Mouse (Mus musculus) limb, embryonic 11.5 days (tissue): ENCODE results near the gene Lrp8. TPM values are rescaled to one million over a fixed set of nuclear protein-coding genes. Genes with fewer than 3 reads are reported as not detected.

Experiments
- ATAC-seq: fragments of 200-750 bp; cut with Nextera tagmentation; 2 replicates; pipeline ENCODE4 v1.8.0; 2017; ENCODE audit warnings: low read depth; ENCODE audit not compliant: insufficient number of reproducible peaks, low FRiP score, low TSS enrichment
- DNase-seq: peaks from one replicate; pipeline ENCODE4 v3.0.0-alpha.2; 2015; ENCODE audit warnings: low spot score
- H3K27ac ChIP-seq: fragments of 300-500 bp; sonication (generic); replicated peaks from 2 replicates; pipeline ENCODE4 v1.5.1; 2014; ENCODE audit warnings: low read depth, mild to moderate bottlenecking, low read length
- H3K27me3 ChIP-seq: fragments of 300-500 bp; sonication (generic); 2 replicates; pipeline ENCODE4 v1.6.1; 2014; ENCODE audit warnings: mild to moderate bottlenecking, low read length, mixed read lengths; ENCODE audit not compliant: control insufficient read depth, insufficient read depth
- H3K36me3 ChIP-seq: fragments of 300-500 bp; sonication (generic); 2 replicates; pipeline ENCODE4 v1.6.1; 2014; ENCODE audit warnings: mild to moderate bottlenecking, low read length, moderate library complexity, mixed read lengths; ENCODE audit not compliant: control insufficient read depth, insufficient read depth
- H3K4me1 ChIP-seq: fragments of 300-500 bp; sonication (generic); 2 replicates; pipeline ENCODE4 v1.6.1; 2014; ENCODE audit warnings: low read length, mixed read lengths; ENCODE audit not compliant: control insufficient read depth, insufficient read depth
- H3K4me2 ChIP-seq: fragments of 300-500 bp; sonication (generic); 2 replicates; pipeline ENCODE4 v1.6.1; 2014; ENCODE audit warnings: low read depth, mild to moderate bottlenecking, moderate library complexity; ENCODE audit not compliant: severe bottlenecking
- H3K4me3 ChIP-seq: fragments of 300-500 bp; sonication (generic); 2 replicates; pipeline ENCODE4 v1.5.1; 2014; ENCODE audit warnings: low read depth, low read length
- H3K9ac ChIP-seq: fragments of 300-500 bp; sonication (generic); 2 replicates; pipeline ENCODE4 v1.6.1; 2014; ENCODE audit warnings: mild to moderate bottlenecking, low read length
- H3K9me3 ChIP-seq: fragments of 300-500 bp; sonication (generic); 2 replicates; pipeline ENCODE4 v1.6.1; 2016; ENCODE audit warnings: low read length; ENCODE audit not compliant: control insufficient read depth
- WGBS: fragments of 180-500 bp; shearing (Covaris S2); extraction: QIAGEN DNeasy Blood & Tissue Kit; methylation state at CpG from one replicate; pipeline ENCODE4 v1.1.7; 2014; 5-methylcytosine and 5-hydroxymethylcytosine counted together
- polyA plus RNA-seq: library from polyadenylated mRNA; unstranded; fragments of >200 nt; fragmentation: Nextera tagmentation; extraction: Ambion mirVana; gene quantifications from 2 replicates; pipeline ENCODE4 v1.2.1, GENCODE M21; 2014

The Lrp8 gene
- polyA plus RNA-seq, 1 experiment from 2014 or later: 5.0 TPM

DNA sequence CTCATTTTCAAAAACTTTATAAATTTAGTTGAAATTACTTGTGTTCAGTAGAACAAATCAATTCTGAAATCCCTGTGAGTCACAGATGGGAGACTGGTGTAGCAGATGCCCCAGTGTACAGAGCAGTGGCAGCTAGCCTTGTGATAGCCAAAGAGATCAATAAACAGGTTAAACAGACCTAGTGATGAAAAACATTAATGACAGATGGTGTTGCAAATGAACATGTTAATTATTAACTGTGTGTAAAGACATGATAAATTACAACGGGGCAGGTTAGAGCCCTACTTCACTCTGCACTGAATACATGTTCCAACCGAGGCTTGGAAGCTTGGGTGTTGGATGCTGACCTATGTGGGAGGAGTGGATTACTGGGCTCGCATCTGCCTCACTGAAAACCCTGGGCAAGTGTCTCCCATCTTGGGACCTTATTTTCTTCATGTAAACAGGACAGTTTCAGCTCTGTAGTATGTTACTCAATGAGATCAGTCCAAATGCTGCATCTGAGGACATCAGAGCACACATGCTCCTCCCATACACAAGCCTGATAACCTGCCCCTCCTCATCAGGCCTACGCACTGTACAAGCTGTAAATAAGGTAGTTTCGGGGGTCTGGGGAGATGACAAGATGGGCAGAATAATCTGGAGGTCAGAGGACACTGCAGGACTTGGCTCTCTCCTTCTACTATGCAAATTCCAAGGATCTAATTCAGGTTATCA is 97.3 kb downstream of the Lrp8 start:
- no peak overlapping the region for H3K9ac ChIP-seq
- no peak overlapping the region for H3K4me3 ChIP-seq
- H3K4me2 ChIP-seq: no peak overlapping the region
- H3K27me3 ChIP-seq: no peaks in the 10 kb centered on the region
- no peaks in the 10 kb centered on the region for H3K9me3 ChIP-seq
- H3K4me1 ChIP-seq: no peaks in the 10 kb centered on the region
- no peak overlapping the region for H3K27ac ChIP-seq
- WGBS: 90% methylated on average over 5 of the region's 5 CpGs
- ATAC-seq: no peak
- DNase-seq: no peak
- H3K36me3 ChIP-seq: peaks cover 4% of the 10 kb centered on the region; the same call in 1 of the 2 replicates

- no peak overlapping the region for H3K9ac ChIP-seq
- H3K4me2 ChIP-seq: no peak overlapping the region
- no peak for DNase-seq
- H3K27me3 ChIP-seq: no peaks in the 10 kb centered on the region
- WGBS: 94% methylated on average over 3 of the region's 3 CpGs
- no peak overlapping the region for H3K4me3 ChIP-seq
- peaks cover 3% of the 10 kb centered on the region; the same call in 1 of the 2 replicates for H3K36me3 ChIP-seq
- no peaks in the 10 kb centered on the region for H3K4me1 ChIP-seq
- H3K27ac ChIP-seq: no peak overlapping the region
- H3K9me3 ChIP-seq: no peaks in the 10 kb centered on the region
- no peak for ATAC-seq
These were observed 98.1 kb downstream of the Lrp8 start for GRCm38 (mm10) chr4:107900206-107900605.

DNA sequence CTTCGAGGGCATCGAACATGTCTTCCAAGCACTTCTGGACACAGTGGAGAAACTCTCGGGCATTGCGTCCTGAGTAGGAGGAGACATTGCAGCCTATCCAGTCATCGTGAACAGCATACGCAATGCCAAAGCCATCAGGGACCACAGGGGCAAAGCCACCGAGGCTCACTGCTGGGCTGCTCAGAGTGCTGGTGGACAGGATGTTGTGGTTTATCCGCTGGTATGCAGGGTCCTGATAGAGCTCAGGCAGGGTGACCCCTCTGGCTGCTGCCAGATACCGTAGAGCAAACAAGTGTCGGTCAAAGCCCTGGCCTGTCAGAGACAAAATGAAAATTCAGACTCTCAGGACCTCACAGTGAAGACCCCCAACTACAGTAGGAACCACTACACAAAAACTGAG is 102.2 kb downstream of the Lrp8 start:
- Histone ChIP-seq H3K9ac (no peak overlapping the region), H3K36me3 (peaks cover 6% of the 10 kb centered on the region; the same call in 1 of the 2 replicates), H3K4me1 (no peaks in the 10 kb centered on the region), H3K27me3 (no peaks in the 10 kb centered on the region), H3K4me2 (no peak overlapping the region), H3K9me3 (no peaks in the 10 kb centered on the region), H3K4me3 (no peak overlapping the region), H3K27ac (no peak overlapping the region)
- DNase-seq: no peak
- no peak for ATAC-seq
- WGBS: 94% methylated on average over 10 of the region's 10 CpGs

GRCm38 (mm10) chr4:107906561-107906960 is 104.5 kb downstream of the Lrp8 start:
- no peak overlapping the region for H3K9ac ChIP-seq
- no peak overlapping the region for H3K4me2 ChIP-seq
- 88% methylated on average over 9 of the region's 9 CpGs for WGBS
- H3K27me3 ChIP-seq: no peaks in the 10 kb centered on the region
- H3K4me3 ChIP-seq: no peak overlapping the region
- ATAC-seq: no peak
- H3K4me1 ChIP-seq: no peaks in the 10 kb centered on the region
- H3K9me3 ChIP-seq: no peaks in the 10 kb centered on the region
- peaks cover 6% of the 10 kb centered on the region; the same call in 1 of the 2 replicates for H3K36me3 ChIP-seq
- DNase-seq: no peak
- H3K27ac ChIP-seq: no peak overlapping the region

DNA sequence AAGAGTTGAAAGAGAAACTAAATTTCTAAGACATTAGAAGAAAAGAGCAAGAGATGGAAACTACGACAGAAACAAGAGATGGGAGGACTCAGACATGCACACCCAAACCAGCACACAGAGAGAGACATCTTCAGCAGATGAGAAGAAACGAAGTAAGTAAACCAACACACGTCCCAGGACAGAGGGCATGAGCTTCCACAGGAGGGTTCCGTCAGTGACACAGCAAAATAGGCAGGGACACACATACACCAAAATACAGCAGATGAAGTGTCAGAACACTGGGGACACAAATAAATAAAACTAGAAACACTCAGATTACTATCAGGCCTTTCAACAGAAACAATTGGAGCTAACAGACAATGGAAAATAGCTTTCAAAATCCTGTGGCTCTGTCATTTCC is 108.0 kb downstream of the Lrp8 start:
- Histone ChIP-seq H3K27me3 (no peaks in the 10 kb centered on the region), H3K9me3 (no peaks in the 10 kb centered on the region), H3K27ac (no peak overlapping the region), H3K4me1 (no peaks in the 10 kb centered on the region), H3K4me3 (no peak overlapping the region), H3K4me2 (no peak overlapping the region), H3K36me3 (peaks cover 9% of the 10 kb centered on the region; the same call in 1 of the 2 replicates), H3K9ac (no peak overlapping the region)
- ATAC-seq: no peak
- no peak for DNase-seq
- WGBS: 92% methylated on average over 4 of the region's 4 CpGs

DNA sequence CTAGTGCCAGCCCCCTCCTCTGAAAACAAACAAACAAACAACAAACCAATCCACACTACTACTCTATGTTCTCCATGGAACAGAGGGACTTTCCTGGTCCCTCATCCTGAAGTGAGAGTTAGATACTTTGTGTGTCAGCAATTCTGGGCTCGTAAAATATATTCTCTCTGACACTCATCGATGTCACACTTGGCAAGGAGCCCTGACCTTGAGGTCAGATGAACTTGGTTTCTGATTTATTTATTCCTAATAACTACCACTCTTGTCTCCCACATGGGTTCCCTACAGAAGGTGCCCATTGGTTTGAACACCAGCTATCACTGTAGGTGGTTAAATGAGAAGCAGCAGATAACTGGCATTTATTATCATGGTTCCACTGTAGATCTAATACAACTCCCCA is 118.3 kb downstream of the Lrp8 start:
- Histone ChIP-seq H3K27ac (no peak overlapping the region), H3K4me1 (0 out of 2 replicates have a peak, but pooled peaks cover 2% of the 10 kb centered on the region), H3K4me3 (no peak overlapping the region), H3K27me3 (no peaks in the 10 kb centered on the region), H3K4me2 (no peak overlapping the region), H3K9me3 (no peaks in the 10 kb centered on the region), H3K36me3 (no peaks in the 10 kb centered on the region; the same call in 1 of the 2 replicates), H3K9ac (no peak overlapping the region)
- no peak for ATAC-seq
- WGBS: 92% methylated on average over 2 of the region's 2 CpGs
- DNase-seq: no peak

- Histone ChIP-seq H3K9me3 (no peaks in the 10 kb centered on the region), H3K4me3 (no peak overlapping the region), H3K4me1 (0 out of 2 replicates have a peak, but pooled peaks cover 2% of the 10 kb centered on the region), H3K27me3 (no peaks in the 10 kb centered on the region), H3K9ac (no peak overlapping the region), H3K4me2 (no peak overlapping the region), H3K27ac (no peak overlapping the region), H3K36me3 (no peaks in the 10 kb centered on the region; the same call in 1 of the 2 replicates)
- WGBS: 90% methylated on average over 8 of the region's 8 CpGs
- no peak for DNase-seq
- ATAC-seq: no peak
These were observed 119.2 kb downstream of the Lrp8 start for GRCm38 (mm10) chr4:107921152-107921695.

GRCm38 (mm10) chr4:107921952-107922351 is 119.9 kb downstream of the Lrp8 start:
- ATAC-seq: no peak
- no peak overlapping the region for H3K27ac ChIP-seq
- no peak overlapping the region for H3K9ac ChIP-seq
- H3K27me3 ChIP-seq: no peaks in the 10 kb centered on the region
- DNase-seq: no peak
- no peak overlapping the region for H3K4me3 ChIP-seq
- 78% methylated on average over 4 of the region's 4 CpGs for WGBS
- H3K4me2 ChIP-seq: peak overlapping the region; percentile 11; the same call in 1 of the 2 replicates
- no peaks in the 10 kb centered on the region for H3K9me3 ChIP-seq
- no peaks in the 10 kb centered on the region; the same call in 1 of the 2 replicates for H3K36me3 ChIP-seq
- 0 out of 2 replicates have a peak, but pooled peaks cover 2% of the 10 kb centered on the region for H3K4me1 ChIP-seq
